Mouse (Mus musculus): Measurements from ENCODE around the gene Smim8. TPM values are rescaled to one million over a fixed set of nuclear protein-coding genes. Genes with fewer than 3 reads are reported as not detected.

The Smim8 gene
- polyA plus RNA-seq, 1 experiment from 2014 or later = 34.9 TPM

Other genes with a start within 250 kb of the Smim8 start
- gene Akirin2, start 227.5 kb downstream of the Smim8 start, polyA plus RNA-seq (2016; fragmentation: Nextera tagmentation; extraction: Ambion mirVana) = 64.8 and 66.8 TPM in 2 replicates
- gene Orc3, start 163.5 kb downstream of the Smim8 start, polyA plus RNA-seq (2016; fragmentation: Nextera tagmentation; extraction: Ambion mirVana) = 93.8 and 96.6 TPM in 2 replicates
- 74.5 and 78.1 TPM in 2 replicates for gene Rars2, start 163.5 kb downstream of the Smim8 start, polyA plus RNA-seq (2016; fragmentation: Nextera tagmentation; extraction: Ambion mirVana)
- 52.0 and 56.3 TPM in 2 replicates for gene Slc35a1, start 91.0 kb downstream of the Smim8 start, polyA plus RNA-seq (2016; fragmentation: Nextera tagmentation; extraction: Ambion mirVana)
- 0.42 and 0.67 TPM in 2 replicates for gene Cfap206, start 48.2 kb downstream of the Smim8 start, polyA plus RNA-seq (2016; fragmentation: Nextera tagmentation; extraction: Ambion mirVana)
- not detected in 2 replicates for gene Gm136, start 22.2 kb downstream of the Smim8 start, polyA plus RNA-seq (2016; fragmentation: Nextera tagmentation; extraction: Ambion mirVana)
- gene Zfp292, start 104.5 kb upstream of the Smim8 start, polyA plus RNA-seq (2016; fragmentation: Nextera tagmentation; extraction: Ambion mirVana) = 24.7 and 25.0 TPM in 2 replicates
- 2.4 and 2.8 TPM in 2 replicates for gene Cga, start 115.4 kb upstream of the Smim8 start, polyA plus RNA-seq (2016; fragmentation: Nextera tagmentation; extraction: Ambion mirVana)

Data from embryonic facial prominence, embryonic 10.5 days (tissue).